Mouse (Mus musculus): Measurements from ENCODE around the gene P4ha3.

Gene P4ha3

GRCm38 (mm10) chr7:100307872-100308653 is 22.7 kb downstream of the P4ha3 start:
- no peak for DNase-seq (ENCODE audit: low spot score)

GRCm38 (mm10) chr7:100309216-100309615 is 23.9 kb downstream of the P4ha3 start:
- DNase-seq (ENCODE audit: low spot score): no peak

GRCm38 (mm10) chr7:100309679-100310078 is 24.4 kb downstream of the P4ha3 start:
- DNase-seq (ENCODE audit: low spot score): no peak

- no peak for DNase-seq (ENCODE audit: low spot score)
These were observed 25.0 kb downstream of the P4ha3 start for GRCm38 (mm10) chr7:100310290-100310689.

GRCm38 (mm10) chr7:100312716-100313115 is 27.4 kb downstream of the P4ha3 start:
- no peak for DNase-seq (ENCODE audit: low spot score)

GRCm38 (mm10) chr7:100316924-100317323 is 31.6 kb downstream of the P4ha3 start:
- no peak for DNase-seq (ENCODE audit: low spot score)

GRCm38 (mm10) chr7:100317534-100317933 is 32.2 kb downstream of the P4ha3 start:
- DNase-seq (ENCODE audit: low spot score): no peak

GRCm38 (mm10) chr7:100323721-100324120 is 38.4 kb downstream of the P4ha3 start:
- DNase-seq (ENCODE audit: low spot score): no peak

- DNase-seq (ENCODE audit: low spot score): peak; percentile 24
These were observed 40.2 kb downstream of the P4ha3 start for GRCm38 (mm10) chr7:100325482-100325881.

- DNase-seq (ENCODE audit: low spot score): no peak
These were observed 42.2 kb downstream of the P4ha3 start for GRCm38 (mm10) chr7:100327514-100327913.

GRCm38 (mm10) chr7:100328636-100329035 is 43.3 kb downstream of the P4ha3 start:
- no peak for DNase-seq (ENCODE audit: low spot score)

GRCm38 (mm10) chr7:100331269-100331668 is 45.9 kb downstream of the P4ha3 start:
- DNase-seq (ENCODE audit: low spot score): no peak

GRCm38 (mm10) chr7:100335921-100336320 is 50.6 kb downstream of the P4ha3 start:
- DNase-seq (ENCODE audit: low spot score): no peak

GRCm38 (mm10) chr7:100354984-100355383 is 69.7 kb downstream of the P4ha3 start:
- no peak for DNase-seq (ENCODE audit: low spot score)

GRCm38 (mm10) chr7:100356324-100356723 is 71.0 kb downstream of the P4ha3 start:
- DNase-seq (ENCODE audit: low spot score): no peak

- DNase-seq (ENCODE audit: low spot score): no peak
These were observed 71.4 kb downstream of the P4ha3 start for GRCm38 (mm10) chr7:100356768-100357167.

- DNase-seq (ENCODE audit: low spot score): no peak
These were observed 72.5 kb downstream of the P4ha3 start for GRCm38 (mm10) chr7:100357856-100358255.

GRCm38 (mm10) chr7:100363162-100363561 is 77.8 kb downstream of the P4ha3 start:
- DNase-seq (ENCODE audit: low spot score): no peak

- no peak for DNase-seq (ENCODE audit: low spot score)
These were observed 79.6 kb downstream of the P4ha3 start for GRCm38 (mm10) chr7:100364888-100365287.

Measured in ovary, postnatal 10 days (tissue).